Mouse (Mus musculus): ENCODE data around the gene Supt4a. TPM values are rescaled to one million over a fixed set of nuclear protein-coding genes. Genes with fewer than 3 reads are reported as not detected.

The Supt4a gene
- total and polyA plus RNA-seq, 3 experiments = 229 to 251 (median 241) TPM

GRCm38 (mm10) chr11:87778100-87778765 lies 40.9 kb downstream of the Supt4a start:
- H3K79me2 ChIP-seq (replicated peaks; ENCODE audit: control insufficient read depth, extremely low read depth, insufficient read depth, poor library complexity, severe bottlenecking) = no peaks in the 10 kb centered on the region
- no peaks in the 10 kb centered on the region for H3K27me3 ChIP-seq (replicated peaks)
- dilution Hi-C loops (cut with MboI; ENCODE audit: extremely low pct_ligation_motif_present, extremely low pct_unique_long_range_greater_than_20kb, low sequenced_read_pairs) (no loop called here), in situ Hi-C loops (cut with MboI; ENCODE audit: low pct_ligation_motif_present, low pct_unique_long_range_greater_than_20kb, low sequenced_read_pairs) (no loop called here)
- H3K4me3 ChIP-seq (replicated peaks in 1 of 3; ENCODE audit: low read depth in 2 of 3, low read length in 2 of 3, poor library complexity in 1 of 3) = no peak overlapping the region
- peaks cover 89 to 98% of the 10 kb centered on the region in 2 experiments for H3K36me3 ChIP-seq (replicated peaks in 1 of 2; ENCODE audit: control insufficient read depth in 1 of 2, insufficient read depth in 1 of 2, low read length in 1 of 2)
- no peak overlapping the region for H3K9ac ChIP-seq (ENCODE audit: insufficient read depth, low read depth)
- DNase-seq (ENCODE audit: extremely low read depth) = no peak
- TF ChIP-seq ELF1 (IDR thresholded peaks at IDR 0.05; ENCODE audit: low read depth, low read length) (no peak), GABPA (IDR thresholded peaks at IDR 0.05; ENCODE audit: insufficient replicate concordance, low read depth, low read length) (no peak), JUN (IDR thresholded peaks at IDR 0.05; ENCODE audit: insufficient read depth, low read depth, low read length) (no peak), MYC (IDR thresholded peaks at IDR 0.05; ENCODE audit: low read depth, low read length) (no peak), JUND (conservative IDR thresholded peaks at IDR 0.05; ENCODE audit: low read depth, low read length) (no peak)
- no peak overlapping the region for H3K27ac ChIP-seq (ENCODE audit: insufficient read depth, low read depth)
- H3K9me3 ChIP-seq (replicated peaks; ENCODE audit: low read length) = no peaks in the 10 kb centered on the region
- H3K4me2 ChIP-seq (ENCODE audit: insufficient read depth, low read depth, poor library complexity, severe bottlenecking) = no peak overlapping the region
- no peaks in the 10 kb centered on the region for H3K4me1 ChIP-seq (ENCODE audit: control insufficient read depth in 1 of 2, insufficient read depth in 2 of 2)

GRCm38 (mm10) chr11:87778915-87779314 lies 41.6 kb downstream of the Supt4a start:
- H3K27ac ChIP-seq (ENCODE audit: insufficient read depth, low read depth) = no peak overlapping the region
- H3K4me2 ChIP-seq (ENCODE audit: insufficient read depth, low read depth, poor library complexity, severe bottlenecking) = no peak overlapping the region
- peaks cover 89 to 98% of the 10 kb centered on the region in 2 experiments for H3K36me3 ChIP-seq (replicated peaks in 1 of 2; ENCODE audit: control insufficient read depth in 1 of 2, insufficient read depth in 1 of 2, low read length in 1 of 2)
- H3K9me3 ChIP-seq (replicated peaks; ENCODE audit: low read length) = no peaks in the 10 kb centered on the region
- no peak for DNase-seq (ENCODE audit: extremely low read depth)
- H3K27me3 ChIP-seq (replicated peaks) = no peaks in the 10 kb centered on the region
- dilution Hi-C loops (cut with MboI; ENCODE audit: extremely low pct_ligation_motif_present, extremely low pct_unique_long_range_greater_than_20kb, low sequenced_read_pairs) (no loop called here), in situ Hi-C loops (cut with MboI; ENCODE audit: low pct_ligation_motif_present, low pct_unique_long_range_greater_than_20kb, low sequenced_read_pairs) (no loop called here)
- no peak overlapping the region for H3K9ac ChIP-seq (ENCODE audit: insufficient read depth, low read depth)
- TF ChIP-seq MYC (IDR thresholded peaks at IDR 0.05; ENCODE audit: low read depth, low read length) = no peak
- TF ChIP-seq CHD1 (IDR thresholded peaks at IDR 0.05; ENCODE audit: low read depth, low read length) = no peak
- no peak for TF ChIP-seq CTCF (conservative IDR thresholded peaks at IDR 0.05 in 1 of 2, IDR thresholded peaks at IDR 0.05 in 1 of 2; ENCODE audit: low read depth in 2 of 2, low read length in 2 of 2)
- no peak for TF ChIP-seq EP300 (IDR thresholded peaks at IDR 0.05; ENCODE audit: low read length)
- TF ChIP-seq MEF2A (IDR thresholded peaks at IDR 0.05; ENCODE audit: borderline replicate concordance, low read depth, low read length) = no peak
- no peak for TF ChIP-seq ZC3H11A (IDR thresholded peaks at IDR 0.05; ENCODE audit: low read depth, low read length)
- no peak for TF ChIP-seq ZKSCAN1 (IDR thresholded peaks at IDR 0.05; ENCODE audit: borderline replicate concordance, low read depth, low read length)
- TF ChIP-seq MAZ (IDR thresholded peaks at IDR 0.05; ENCODE audit: low read depth, low read length) = no peak
- no peak for TF ChIP-seq ZMIZ1 (IDR thresholded peaks at IDR 0.05; ENCODE audit: low read depth, low read length)
- no peak for TF ChIP-seq NELFE (IDR thresholded peaks at IDR 0.05; ENCODE audit: low read depth, low read length)
- TF ChIP-seq BHLHE40 (IDR thresholded peaks at IDR 0.05; ENCODE audit: low read depth, low read length) = no peak
- no peak for TF ChIP-seq RCOR1 (conservative IDR thresholded peaks at IDR 0.05; ENCODE audit: low read depth, low read length)
- no peak for TF ChIP-seq JUND (conservative IDR thresholded peaks at IDR 0.05; ENCODE audit: low read depth, low read length)
- no peak overlapping the region for H3K4me3 ChIP-seq (replicated peaks in 1 of 3; ENCODE audit: low read depth in 2 of 3, low read length in 2 of 3, poor library complexity in 1 of 3)
- no peaks in the 10 kb centered on the region for H3K79me2 ChIP-seq (replicated peaks; ENCODE audit: control insufficient read depth, extremely low read depth, insufficient read depth, poor library complexity, severe bottlenecking)
- H3K4me1 ChIP-seq (ENCODE audit: control insufficient read depth in 1 of 2, insufficient read depth in 2 of 2) = no peaks in the 10 kb centered on the region
